Comparison of ENCODE assay signal across 8 mouse cellular contexts in genomic region chrX:102187023-102187699, GRCm38 (mm10). TPM values are rescaled to one million over a fixed set of nuclear protein-coding genes. Genes with fewer than 3 reads are reported as not detected.
DNase-seq lines count a peak whose midpoint lies in the region; ATAC-seq and TF ChIP-seq lines count a peak whose summit lies in the region.

No protein-coding gene starts in this region.

- no peaks in the 10 kb centered on the region for H3K36me3 ChIP-seq in heart, embryonic 11.5 days (ENCODE audit: control insufficient read depth, insufficient read depth, low read length)
- H3K36me3 ChIP-seq in MEL (ENCODE audit: control insufficient read depth in 1 of 2, insufficient read depth in 2 of 2, low read length in 2 of 2): peaks cover 12 to 15% of the 10 kb centered on the region in 2 experiments; a peak in 3 of 4 replicates
- peaks cover 11% of the 10 kb centered on the region for H3K36me3 ChIP-seq in hindbrain, embryonic 15.5 days
- peaks cover 10% of the 10 kb centered on the region for H3K36me3 ChIP-seq in midbrain, embryonic 13.5 days

- 0 out of 2 replicates have a peak, but pooled peaks cover 6% of the 10 kb centered on the region for H3K27me3 ChIP-seq in heart, embryonic 11.5 days (ENCODE audit: control insufficient read depth, insufficient read depth, low read length)
- H3K27me3 ChIP-seq in MEL (ENCODE audit: control insufficient read depth in 1 of 2, insufficient read depth in 2 of 2, low read length in 2 of 2): no peaks in the 10 kb centered on the region
- H3K27me3 ChIP-seq in hindbrain, embryonic 15.5 days: no peaks in the 10 kb centered on the region
- H3K27me3 ChIP-seq in midbrain, embryonic 13.5 days: peaks cover 3% of the 10 kb centered on the region; the same call in 1 of the 2 replicates

- H3K4me2 ChIP-seq in heart, embryonic 11.5 days: peak overlapping the region; percentile 71
- H3K4me2 ChIP-seq in hindbrain, embryonic 15.5 days: peak overlapping the region; percentile 55
- peak overlapping the region; percentile 70 for H3K4me2 ChIP-seq in midbrain, embryonic 13.5 days (replicated peaks)

- no peak for DNase-seq in heart, adult 9 months (ENCODE audit: low spot score in 2 of 2)
- DNase-seq in MEL (ENCODE audit: low read depth, low spot score) (peak; percentile 54), MN1 (ENCODE audit: low spot score) (no peak)
- DNase-seq in gastrocnemius, postnatal 10 days: no peak
- no peak for DNase-seq in urinary bladder, postnatal 25 days (ENCODE audit: low spot score)

- peak overlapping the region; percentile 64 for H3K4me3 ChIP-seq in heart, embryonic 11.5 days (ENCODE audit: low read depth, low read length)
- peak overlapping the region; percentile 72 to 90 for H3K4me3 ChIP-seq in MEL (ENCODE audit: control insufficient read depth in 1 of 2, insufficient read depth in 1 of 2, low read depth in 2 of 2, low read length in 2 of 2)
- peak overlapping the region; percentile 48 for H3K4me3 ChIP-seq in hindbrain, embryonic 15.5 days
- H3K4me3 ChIP-seq in midbrain, embryonic 13.5 days (replicated peaks): peak overlapping the region; percentile 57

- H3K27ac ChIP-seq in heart, embryonic 11.5 days (ENCODE audit: low read depth, low read length): no peak overlapping the region
- peak overlapping the region; percentile 81 for H3K27ac ChIP-seq in MEL (ENCODE audit: control insufficient read depth, low read depth, low read length)
- no peak overlapping the region for H3K27ac ChIP-seq in hindbrain, embryonic 15.5 days (replicated peaks)
- H3K27ac ChIP-seq in midbrain, embryonic 13.5 days: no peak overlapping the region

- peak overlapping the region; percentile 86; the same call in 1 of the 2 replicates for H3K9ac ChIP-seq in heart, embryonic 11.5 days (ENCODE audit: low read depth, low read length)
- peak overlapping the region; percentile 95 for H3K9ac ChIP-seq in MEL (ENCODE audit: control insufficient read depth, low read depth, low read length, poor library complexity, severe bottlenecking)
- 0 out of 2 replicates have a peak overlapping the region, but pooled peaks have one; percentile 27 for H3K9ac ChIP-seq in hindbrain, embryonic 15.5 days
- H3K9ac ChIP-seq in midbrain, embryonic 13.5 days (replicated peaks): peak overlapping the region; percentile 82

- H3K4me1 ChIP-seq in heart, embryonic 11.5 days (ENCODE audit: control insufficient read depth, insufficient read depth, low read length): no peaks in the 10 kb centered on the region
- H3K4me1 ChIP-seq in MEL (ENCODE audit: control insufficient read depth in 1 of 2, insufficient read depth in 2 of 2, low read length in 2 of 2): peaks cover 0 to 6% of the 10 kb centered on the region in 2 experiments; a peak in 1 of 4 replicates
- peaks cover 25% of the 10 kb centered on the region for H3K4me1 ChIP-seq in hindbrain, embryonic 15.5 days (replicated peaks)
- peaks cover 23% of the 10 kb centered on the region for H3K4me1 ChIP-seq in midbrain, embryonic 13.5 days (replicated peaks)

- no peak for TF ChIP-seq RAD21 in MEL (IDR thresholded peaks at IDR 0.05; ENCODE audit: low read depth, low read length)

- 48% methylated on average over 11 of the region's 11 CpGs for WGBS in heart, embryonic 11.5 days (ENCODE audit: insufficient replicate concordance)
- 46% methylated on average over 11 of the region's 11 CpGs for WGBS in hindbrain, embryonic 15.5 days
- WGBS in midbrain, embryonic 13.5 days: 44% methylated on average over 11 of the region's 11 CpGs

- TF ChIP-seq CTCF in MEL (IDR thresholded peaks at IDR 0.05 in 2 of 3, conservative IDR thresholded peaks at IDR 0.05 in 1 of 3; ENCODE audit: control insufficient read depth in 1 of 3, insufficient read depth in 1 of 3, low read depth in 2 of 3, low read length in 3 of 3, poor library complexity in 1 of 3, severe bottlenecking in 1 of 3): no peak

- TF ChIP-seq EP300 in MEL (IDR thresholded peaks at IDR 0.05; ENCODE audit: low read depth in 1 of 2, low read length in 2 of 2): no peak

- no peak for ATAC-seq in heart, embryonic 11.5 days (replicated peaks; ENCODE audit: insufficient number of reproducible peaks, low FRiP score, low TSS enrichment)
- no peak for ATAC-seq in hindbrain, embryonic 15.5 days (ENCODE audit: low FRiP score, low read depth)
- ATAC-seq in midbrain, embryonic 13.5 days: no peak

- peaks cover 34% of the 10 kb centered on the region for H3K79me2 ChIP-seq in MEL (ENCODE audit: control insufficient read depth, insufficient read depth, low read length, poor library complexity)

- TF ChIP-seq POLR2A in MEL (IDR thresholded peaks at IDR 0.05; ENCODE audit: control insufficient read depth in 1 of 2, insufficient read depth in 1 of 2, low read depth in 1 of 2, low read length in 2 of 2, poor library complexity in 1 of 2): 0 out of 4 replicates have a peak, but pooled peaks of 1 of the 2 experiments have one; percentile 47

- no peaks in the 10 kb centered on the region for H3K9me3 ChIP-seq in heart, embryonic 11.5 days (replicated peaks; ENCODE audit: control insufficient read depth, low read length)
- H3K9me3 ChIP-seq in MEL (replicated peaks; ENCODE audit: insufficient read depth, low read length): no peaks in the 10 kb centered on the region
- H3K9me3 ChIP-seq in hindbrain, embryonic 15.5 days: no peaks in the 10 kb centered on the region
- H3K9me3 ChIP-seq in midbrain, embryonic 13.5 days: no peaks in the 10 kb centered on the region

TF ChIP-seq in MEL, 35 proteins besides CTCF, POLR2A, EP300 and RAD21:
- TF ChIP-seq TCF12 (IDR thresholded peaks at IDR 0.05; ENCODE audit: low read depth, low read length): no peak
- no peak for TF ChIP-seq TAL1 (IDR thresholded peaks at IDR 0.05; ENCODE audit: low read length)
- TF ChIP-seq UBTF (IDR thresholded peaks at IDR 0.05; ENCODE audit: borderline replicate concordance, insufficient read depth, low read depth, low read length): no peak
- peak; percentile 47 for TF ChIP-seq SIN3A (IDR thresholded peaks at IDR 0.05; ENCODE audit: low read length)
- no peak for TF ChIP-seq MAZ (IDR thresholded peaks at IDR 0.05; ENCODE audit: low read depth, low read length)
- no peak for TF ChIP-seq RCOR1 (IDR thresholded peaks at IDR 0.05; ENCODE audit: low read depth, low read length)
- TF ChIP-seq ZC3H11A (IDR thresholded peaks at IDR 0.05; ENCODE audit: low read depth, low read length): no peak
- TF ChIP-seq MYC (IDR thresholded peaks at IDR 0.05; ENCODE audit: low read depth, low read length): peak; percentile 94
- TF ChIP-seq CHD1 (IDR thresholded peaks at IDR 0.05; ENCODE audit: low read depth, low read length): 0 out of 2 replicates have a peak, but pooled peaks have one; percentile 76
- TF ChIP-seq POLR2AphosphoS2 (IDR thresholded peaks at IDR 0.05; ENCODE audit: low read length): 0 out of 2 replicates have a peak, but pooled peaks have one; percentile 44
- peak; percentile 91 for TF ChIP-seq MXI1 (IDR thresholded peaks at IDR 0.05; ENCODE audit: low read depth, low read length)
- TF ChIP-seq ELF1 (IDR thresholded peaks at IDR 0.05; ENCODE audit: low read depth, low read length): no peak
- TF ChIP-seq E2F4 (IDR thresholded peaks at IDR 0.05; ENCODE audit: borderline replicate concordance, low read depth, low read length): no peak
- peak; percentile 86 for TF ChIP-seq MAX (IDR thresholded peaks at IDR 0.05; ENCODE audit: low read length)
- no peak for TF ChIP-seq HCFC1 (IDR thresholded peaks at IDR 0.05; ENCODE audit: low read depth, low read length)
- TF ChIP-seq NRF1 (IDR thresholded peaks at IDR 0.05; ENCODE audit: insufficient read depth, low read depth, low read length, poor library complexity, severe bottlenecking): no peak
- no peak for TF ChIP-seq ZKSCAN1 (IDR thresholded peaks at IDR 0.05; ENCODE audit: low read depth, low read length)

RNA-seq across cellular contexts. Expression of gene Rps4x, which starts 2.0 kb away (rescaled TPM):
- 515 and 606 TPM in 2 replicates for polyA plus RNA-seq in heart, embryonic 11.5 days (2014; fragmentation: Nextera tagmentation; extraction: Ambion mirVana)
- total RNA-seq in MEL (2012; rRNA removed): 2,489 and 2,760 TPM in 2 replicates
- 1,000 to 10,000 TPM in 1 of 2 experiments, not detected in 1; 1,993 TPM for polyA plus RNA-seq in MEL (2012; ENCODE audit: insufficient read depth in 1 of 2, insufficient read length in 2 of 2, low read depth in 1 of 2, low replicate concordance in 2 of 2, missing spikeins in 1 of 2)
- polyA plus RNA-seq in hindbrain, embryonic 15.5 days (2015; fragmentation: Nextera tagmentation; extraction: Ambion mirVana): 350 and 382 TPM in 2 replicates
- 453 and 455 TPM in 2 replicates for polyA plus RNA-seq in midbrain, embryonic 13.5 days (2015; fragmentation: Nextera tagmentation; extraction: Ambion mirVana)
- total RNA-seq in gastrocnemius, postnatal 10 days (2021): 1,000 to 10,000 TPM in 1 of 2 experiments, 100 to 1,000 TPM in 1; 990 to 1,091 TPM

RNA-seq across cellular contexts. Expression of gene Ercc6l, which starts 30.3 kb away (rescaled TPM):
- polyA plus RNA-seq in heart, embryonic 11.5 days (2014; fragmentation: Nextera tagmentation; extraction: Ambion mirVana): 9.8 and 13.3 TPM in 2 replicates
- 12.3 and 12.5 TPM in 2 replicates for total RNA-seq in MEL (2012; rRNA removed)
- polyA plus RNA-seq in MEL (2012; ENCODE audit: insufficient read depth in 1 of 2, insufficient read length in 2 of 2, low read depth in 1 of 2, low replicate concordance in 2 of 2, missing spikeins in 1 of 2): 10 to 100 TPM; 14.1 to 27.3 TPM
- polyA plus RNA-seq in hindbrain, embryonic 15.5 days (2015; fragmentation: Nextera tagmentation; extraction: Ambion mirVana): 2.0 and 2.3 TPM in 2 replicates
- polyA plus RNA-seq in midbrain, embryonic 13.5 days (2015; fragmentation: Nextera tagmentation; extraction: Ambion mirVana): 4.1 and 4.6 TPM in 2 replicates
- 1 to 10 TPM; 1.6 to 2.1 TPM for total RNA-seq in gastrocnemius, postnatal 10 days (2021)

Comparison
In these comparisons a context has a peak if more than half of its experiments do, and no peak if none do; other contexts are left out.
1. H3K9ac ChIP-seq: peak in every context shown above with its lines; median percentile 95 in MEL; 86 in heart, embryonic 11.5 days; 82 in midbrain, embryonic 13.5 days; 27 in hindbrain, embryonic 15.5 days.